In genomic region chr7:113377875-113378658, GRCm38 (mm10) we compare ENCODE assay signal across 7 mouse cellular contexts. TPM values are rescaled to one million over a fixed set of nuclear protein-coding genes. Genes with fewer than 3 reads are reported as not detected.
DNase-seq lines count a peak whose midpoint lies in the region; ATAC-seq and TF ChIP-seq lines count a peak whose summit lies in the region.

No protein-coding gene starts in this region.

- ATAC-seq in activated CD4-positive, CD25-positive, alpha-beta regulatory T cell, adult 4 months = peak; percentile 98
- peak; percentile 89 for ATAC-seq in hindbrain, postnatal 0 days
- ATAC-seq in megakaryocyte, adult 5-6 weeks (ENCODE audit: poor library complexity, severe bottlenecking) = peak; percentile 98

- DNase-seq in cerebellum, postnatal 4 days (ENCODE audit: low spot score in 2 of 2) = peak; percentile 34 to 77
- peak; percentile 21 to 52 for DNase-seq in gastrocnemius, adult 8-10 months (ENCODE audit: low spot score in 2 of 2)
- peak; percentile 93 for DNase-seq in hindbrain, postnatal 0 days (ENCODE audit: low spot score)
- DNase-seq in left cerebral cortex, adult 18-20 months (ENCODE audit: low spot score in 2 of 2) = peak; percentile 56 to 68
- DNase-seq in right cerebral cortex, postnatal 14 days = peak; percentile 61

- 27% methylated on average over 7 of the region's 7 CpGs for WGBS in hindbrain, postnatal 0 days

- no peaks in the 10 kb centered on the region for H3K27me3 ChIP-seq in hindbrain, postnatal 0 days (ENCODE audit: insufficient read depth, low read length)

- H3K4me1 ChIP-seq in hindbrain, postnatal 0 days (ENCODE audit: insufficient read depth, low read length) = no peaks in the 10 kb centered on the region

- H3K4me2 ChIP-seq in hindbrain, postnatal 0 days (ENCODE audit: low read depth, low read length) = no peak overlapping the region

- H3K36me3 ChIP-seq in hindbrain, postnatal 0 days (ENCODE audit: insufficient read depth, low read length) = no peaks in the 10 kb centered on the region

- H3K27ac ChIP-seq in hindbrain, postnatal 0 days = no peak overlapping the region

- H3K4me3 ChIP-seq in hindbrain, postnatal 0 days (ENCODE audit: low read length) = no peak overlapping the region

- peak; percentile 96 for TF ChIP-seq CTCF in hindbrain, postnatal 0 days (IDR thresholded peaks at IDR 0.05; ENCODE audit: low read depth)

- no peak overlapping the region for H3K9ac ChIP-seq in hindbrain, postnatal 0 days (replicated peaks; ENCODE audit: low read length)

- H3K9me3 ChIP-seq in hindbrain, postnatal 0 days (ENCODE audit: low read length) = no peaks in the 10 kb centered on the region

RNA-seq across cellular contexts. Expression of gene Btbd10, which starts 8.9 kb away (rescaled TPM):
- polyA plus RNA-seq in activated CD4-positive, CD25-positive, alpha-beta regulatory T cell, adult 4 months (2017; shearing (Covaris generic)) = 1 to 10 TPM; 8.1 to 9.7 TPM
- 1 to 10 TPM; 5.8 to 7.7 (median 6.6) TPM for total RNA-seq in gastrocnemius, adult 8-10 months (2022)
- 49.0 and 52.9 TPM in 2 replicates for total RNA-seq in hindbrain, postnatal 0 days (2014; rRNA removed)
- 71.4 and 75.2 TPM in 2 replicates for polyA plus RNA-seq in hindbrain, postnatal 0 days (2015; fragmentation: Nextera tagmentation; extraction: Ambion mirVana)
- 10 to 100 TPM; 86.6 to 90.3 TPM for total RNA-seq in left cerebral cortex, adult 18-20 months (2021)
- total RNA-seq in megakaryocyte, adult 5-6 weeks (2015) = 18.9 and 24.2 TPM in 2 replicates
- total RNA-seq in megakaryocyte, adult 5-6 weeks (2017) = 27.6 and 30.9 TPM in 2 replicates

RNA-seq across cellular contexts. Expression of gene Pth, which starts 10.3 kb away (rescaled TPM):
- not detected for polyA plus RNA-seq in activated CD4-positive, CD25-positive, alpha-beta regulatory T cell, adult 4 months (2017; shearing (Covaris generic))
- total RNA-seq in gastrocnemius, adult 8-10 months (2022) = not detected
- total RNA-seq in hindbrain, postnatal 0 days (2014; rRNA removed) = not detected in 2 replicates
- polyA plus RNA-seq in hindbrain, postnatal 0 days (2015; fragmentation: Nextera tagmentation; extraction: Ambion mirVana) = not detected in 2 replicates
- not detected for total RNA-seq in left cerebral cortex, adult 18-20 months (2021)
- total RNA-seq in megakaryocyte, adult 5-6 weeks (2015) = not detected in 2 replicates
- total RNA-seq in megakaryocyte, adult 5-6 weeks (2017) = not detected in 2 replicates

Comparison
In these comparisons a context has a peak if more than half of its experiments do, and no peak if none do; other contexts are left out.
1. DNase-seq: peak in every context shown above with its lines; median percentile 93 in hindbrain, postnatal 0 days; 62 in left cerebral cortex, adult 18-20 months; 61 in right cerebral cortex, postnatal 14 days; 56 in cerebellum, postnatal 4 days; 36 in gastrocnemius, adult 8-10 months.